Mouse (Mus musculus): ENCODE results near the gene Gm9922. TPM values are rescaled to one million over a fixed set of nuclear protein-coding genes. Genes with fewer than 3 reads are reported as not detected.

Gm9922 gene
- polyA plus RNA-seq, 1 experiment from 2014 or later, result not detected

DNA sequence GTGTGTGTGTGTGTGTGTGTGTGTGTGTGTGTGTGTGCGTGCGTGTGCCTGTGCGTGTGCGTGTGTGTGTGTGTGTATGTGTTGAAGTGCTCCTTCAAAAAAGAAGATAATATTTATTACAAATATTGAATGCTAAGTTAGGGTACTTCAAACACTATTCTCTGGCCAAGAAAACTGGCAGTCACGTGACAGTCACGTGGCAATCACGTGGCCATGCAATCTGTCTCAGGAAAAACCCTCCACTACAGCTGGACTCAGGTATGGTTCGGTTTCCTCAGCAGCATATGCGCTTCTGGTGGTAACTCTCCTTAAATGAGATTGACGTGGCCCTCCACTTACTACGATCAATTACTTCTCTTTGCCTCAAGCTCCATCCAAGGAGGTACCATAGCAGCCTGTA is 18.2 kb upstream of the Gm9922 start:
- H3K4me1 ChIP-seq (replicated peaks), result no peaks in the 10 kb centered on the region
- WGBS, result 95% methylated on average over 11 of the region's 11 CpGs
- no peak overlapping the region for H3K27ac ChIP-seq
- no peaks in the 10 kb centered on the region for H3K36me3 ChIP-seq
- ATAC-seq, result no peak
- H3K4me2 ChIP-seq (replicated peaks), result no peak overlapping the region
- H3K4me3 ChIP-seq (replicated peaks), result no peak overlapping the region
- no peak overlapping the region for H3K9ac ChIP-seq (replicated peaks)
- H3K9me3 ChIP-seq, result no peaks in the 10 kb centered on the region
- H3K27me3 ChIP-seq, result no peaks in the 10 kb centered on the region

DNA sequence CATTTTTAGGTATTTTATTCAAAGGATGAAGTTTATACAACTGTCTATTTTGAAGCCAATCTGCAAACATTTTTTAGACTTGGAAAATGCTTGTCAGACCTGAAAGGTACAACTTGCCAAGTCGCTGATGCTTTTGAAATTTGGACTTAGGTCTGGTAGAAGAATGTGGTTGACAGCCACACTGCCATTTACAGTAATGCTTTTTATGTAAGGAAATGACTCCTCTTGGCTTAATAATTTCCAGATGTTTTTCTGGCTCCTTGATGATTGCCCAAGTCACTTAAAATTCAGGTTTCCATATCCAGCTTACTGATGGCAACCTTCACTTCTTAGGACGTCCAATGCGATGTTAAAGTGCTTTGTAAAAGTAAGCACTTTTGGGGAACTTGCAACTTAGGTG is 17.0 kb upstream of the Gm9922 start:
- 91% methylated on average over 3 of the region's 3 CpGs for WGBS
- no peak overlapping the region for H3K9ac ChIP-seq (replicated peaks)
- H3K27ac ChIP-seq, result no peak overlapping the region
- no peaks in the 10 kb centered on the region for H3K9me3 ChIP-seq
- no peaks in the 10 kb centered on the region for H3K27me3 ChIP-seq
- H3K4me1 ChIP-seq (replicated peaks), result no peaks in the 10 kb centered on the region
- no peak overlapping the region for H3K4me3 ChIP-seq (replicated peaks)
- H3K4me2 ChIP-seq (replicated peaks), result no peak overlapping the region
- H3K36me3 ChIP-seq, result no peaks in the 10 kb centered on the region
- ATAC-seq, result no peak

DNA sequence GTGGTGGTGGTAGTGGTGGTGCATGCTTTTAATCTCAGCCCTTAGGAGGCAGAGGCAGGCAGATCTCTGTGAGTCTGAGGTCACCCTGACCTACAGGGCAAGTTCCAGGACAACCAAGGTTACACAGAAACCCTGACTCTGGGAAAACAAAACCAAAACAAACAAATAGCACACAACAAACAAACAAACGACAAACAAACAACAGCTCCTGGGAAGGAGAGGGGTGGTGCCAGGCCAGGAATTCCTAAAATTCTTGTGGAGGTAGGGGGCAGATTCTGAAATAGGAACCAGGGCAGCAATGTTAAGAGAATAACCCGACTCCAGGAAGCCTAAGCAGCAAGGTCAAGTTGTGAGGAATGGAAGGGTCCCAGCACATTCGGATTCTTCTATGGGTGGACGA is 7.9 kb upstream of the Gm9922 start:
- Histone ChIP-seq H3K9me3 (no peaks in the 10 kb centered on the region), H3K36me3 (no peaks in the 10 kb centered on the region), H3K27ac (no peak overlapping the region), H3K4me2 (replicated peaks) (no peak overlapping the region), H3K27me3 (no peaks in the 10 kb centered on the region), H3K4me3 (replicated peaks) (no peak overlapping the region), H3K4me1 (replicated peaks) (no peaks in the 10 kb centered on the region), H3K9ac (replicated peaks) (no peak overlapping the region)
- WGBS, result 90% methylated on average over 4 of the region's 4 CpGs
- no peak for ATAC-seq

DNA sequence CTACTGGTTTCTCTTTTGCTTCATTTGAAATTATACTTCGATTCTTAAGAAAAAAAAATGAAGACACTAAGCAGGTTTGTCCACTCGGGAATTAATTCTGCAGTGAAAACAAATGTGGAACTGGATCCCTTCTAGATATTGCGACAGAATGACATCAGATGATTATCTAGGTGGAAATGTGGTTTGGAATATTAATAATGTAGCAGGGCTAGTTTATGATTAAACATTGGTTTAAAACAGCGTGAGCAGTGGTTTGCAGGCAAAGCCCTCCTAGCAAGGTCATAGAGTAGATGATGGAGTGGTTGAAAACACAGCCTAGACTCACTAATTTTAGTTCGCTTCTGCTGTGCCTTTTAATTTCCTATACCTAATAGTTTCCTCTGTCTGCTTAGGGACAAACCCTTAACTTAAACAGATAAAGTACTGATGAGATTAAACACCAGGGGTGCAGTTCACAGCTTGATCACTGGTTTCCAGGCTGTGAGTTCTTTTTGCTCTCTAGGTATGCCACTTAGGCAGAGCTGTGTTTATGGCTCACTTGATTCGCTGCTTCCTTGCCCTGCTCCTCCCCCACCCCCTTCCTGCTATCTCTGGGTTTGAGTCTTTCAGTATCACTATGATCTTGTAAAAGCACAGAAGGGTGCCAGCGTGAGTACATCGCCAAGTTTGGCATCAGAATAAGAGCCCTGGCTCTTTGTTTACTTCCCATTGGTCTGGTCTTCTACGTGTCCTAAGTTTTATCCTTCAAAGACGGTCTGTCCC is 4.1 kb upstream of the Gm9922 start:
- Histone ChIP-seq H3K27me3 (peaks cover 36% of the 10 kb centered on the region), H3K4me3 (replicated peaks) (no peak overlapping the region), H3K9ac (replicated peaks) (no peak overlapping the region), H3K4me2 (replicated peaks) (no peak overlapping the region), H3K9me3 (no peaks in the 10 kb centered on the region), H3K4me1 (replicated peaks) (peaks cover 13% of the 10 kb centered on the region), H3K36me3 (no peaks in the 10 kb centered on the region), H3K27ac (no peak overlapping the region)
- WGBS, result 28% methylated on average over 10 of the region's 10 CpGs
- no peak for ATAC-seq

DNA sequence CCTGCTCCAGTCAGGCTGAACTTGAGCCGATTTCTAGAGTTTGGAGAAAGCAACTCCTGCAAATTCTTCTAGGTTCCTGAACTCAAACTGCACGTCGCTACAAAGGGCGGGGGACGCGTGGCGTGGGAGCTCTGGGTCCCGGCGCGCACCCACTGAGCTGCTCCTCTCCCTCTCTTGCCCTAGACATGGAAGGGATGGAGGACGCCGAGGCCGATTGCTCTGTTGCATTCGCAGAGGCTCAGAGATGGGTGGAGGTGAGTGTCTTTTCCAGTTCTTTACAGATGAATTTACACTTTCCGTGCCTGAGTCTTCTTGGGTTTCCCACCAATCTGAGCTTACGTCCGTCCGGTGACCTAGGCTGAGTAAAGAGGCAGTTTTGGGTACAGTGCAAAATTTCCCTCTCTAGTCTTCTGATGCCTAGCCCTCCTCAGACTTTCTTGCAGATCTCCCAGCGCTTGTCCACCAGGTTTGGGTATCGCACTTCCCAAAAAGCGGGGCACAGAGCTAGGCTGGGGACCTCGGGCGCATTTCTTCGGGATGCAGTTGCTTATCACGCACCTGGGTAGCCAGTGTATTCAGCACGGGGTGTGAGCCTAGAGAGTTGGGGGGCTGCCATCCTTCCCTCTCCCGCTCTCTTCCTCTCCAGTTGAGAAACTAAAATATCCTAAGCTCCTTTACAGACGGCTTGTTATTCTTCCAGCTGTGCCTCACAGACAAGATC is 518 bp upstream of the Gm9922 start:
- 1% methylated on average over 28 of the region's 28 CpGs for WGBS
- peaks cover 13% of the 10 kb centered on the region for H3K4me1 ChIP-seq (replicated peaks)
- H3K9me3 ChIP-seq, result no peaks in the 10 kb centered on the region
- peaks cover 50% of the 10 kb centered on the region for H3K27me3 ChIP-seq
- H3K4me2 ChIP-seq (replicated peaks), result peak overlapping the region; percentile 99
- no peaks in the 10 kb centered on the region for H3K36me3 ChIP-seq
- peak; percentile 65 for ATAC-seq
- peak overlapping the region; percentile 71 for H3K9ac ChIP-seq (replicated peaks)
- H3K4me3 ChIP-seq (replicated peaks), result peak overlapping the region; percentile 65
- no peak overlapping the region for H3K27ac ChIP-seq

DNA sequence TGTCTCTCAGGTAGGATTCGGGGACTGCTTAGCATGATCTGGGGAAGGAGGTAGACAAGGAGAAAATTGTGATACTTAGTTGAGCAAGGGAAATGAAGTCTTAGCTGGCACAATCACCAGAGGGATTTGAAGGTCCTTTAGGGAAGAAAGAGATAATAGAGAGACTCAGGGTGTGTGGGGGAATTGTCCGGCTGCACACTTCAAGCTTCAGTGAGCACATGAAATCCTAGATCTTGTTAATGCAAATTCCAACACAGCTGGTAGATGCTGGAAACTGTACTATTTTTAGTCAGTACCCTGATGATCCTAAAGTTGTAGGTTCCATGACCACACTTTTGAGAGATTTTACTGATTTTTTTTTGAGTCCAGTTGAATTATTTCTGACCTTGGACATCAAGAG is 15.2 kb downstream of the Gm9922 start:
- no peaks in the 10 kb centered on the region for H3K27me3 ChIP-seq
- H3K9me3 ChIP-seq, result no peaks in the 10 kb centered on the region
- whole genome bisulfite sequencing, result 45% methylated on average over 2 of the region's 2 CpGs
- no peak overlapping the region for H3K27ac ChIP-seq
- H3K4me2 ChIP-seq (replicated peaks), result no peak overlapping the region
- no peak overlapping the region for H3K9ac ChIP-seq (replicated peaks)
- no peaks in the 10 kb centered on the region for H3K4me1 ChIP-seq (replicated peaks)
- ATAC-seq, result no peak
- no peak overlapping the region for H3K4me3 ChIP-seq (replicated peaks)
- no peaks in the 10 kb centered on the region for H3K36me3 ChIP-seq

DNA sequence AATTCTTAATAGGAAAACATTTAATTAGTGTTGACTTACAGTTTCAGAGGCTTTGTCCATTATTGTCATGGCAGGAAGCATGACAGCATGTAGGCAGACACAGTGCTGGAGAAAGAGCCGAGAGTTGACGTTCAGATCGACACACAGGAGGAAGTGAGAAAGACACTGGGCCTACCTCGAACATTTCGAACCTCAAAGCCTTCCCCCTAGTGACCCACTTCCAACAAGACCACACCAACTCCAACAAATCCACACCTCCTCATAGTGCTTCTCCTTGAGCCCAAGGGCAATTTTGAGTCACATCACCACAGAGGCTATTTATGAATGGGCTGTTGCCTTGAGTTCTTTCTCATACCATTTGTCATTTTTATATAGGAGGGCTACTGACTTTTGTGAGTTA is 22.5 kb downstream of the Gm9922 start:
- H3K36me3 ChIP-seq, result no peaks in the 10 kb centered on the region
- no peak overlapping the region for H3K9ac ChIP-seq (replicated peaks)
- H3K9me3 ChIP-seq, result no peaks in the 10 kb centered on the region
- H3K4me1 ChIP-seq (replicated peaks), result no peaks in the 10 kb centered on the region
- H3K4me2 ChIP-seq (replicated peaks), result no peak overlapping the region
- no peak for ATAC-seq
- H3K27ac ChIP-seq, result no peak overlapping the region
- H3K27me3 ChIP-seq, result no peaks in the 10 kb centered on the region
- 93% methylated on average over 5 of the region's 5 CpGs for WGBS
- no peak overlapping the region for H3K4me3 ChIP-seq (replicated peaks)

DNA sequence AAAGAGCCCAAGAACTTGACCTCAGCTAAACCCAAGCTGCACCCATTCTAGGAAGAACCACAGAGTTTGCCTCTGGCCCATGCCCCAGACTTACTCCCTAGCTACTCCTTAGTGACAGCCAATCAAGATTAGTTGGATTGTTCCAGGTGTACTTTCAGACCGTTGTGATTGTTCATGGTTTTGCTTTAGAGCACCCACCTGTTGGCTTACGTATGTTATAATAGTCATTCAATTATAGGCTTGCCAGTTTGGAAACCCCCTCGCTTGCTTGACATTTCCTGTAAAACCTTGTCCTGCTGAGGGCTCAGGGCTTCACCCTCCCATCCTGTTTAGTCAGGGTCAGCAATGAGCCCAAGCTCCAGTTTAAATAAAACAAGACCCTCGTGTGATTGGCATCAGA is 25.1 kb downstream of the Gm9922 start:
- Histone ChIP-seq H3K4me1 (replicated peaks) (no peaks in the 10 kb centered on the region), H3K4me3 (replicated peaks) (no peak overlapping the region), H3K27ac (no peak overlapping the region), H3K4me2 (replicated peaks) (no peak overlapping the region), H3K27me3 (no peaks in the 10 kb centered on the region), H3K36me3 (no peaks in the 10 kb centered on the region), H3K9me3 (no peaks in the 10 kb centered on the region), H3K9ac (replicated peaks) (no peak overlapping the region)
- ATAC-seq, result no peak
- WGBS, result 80% methylated on average over 4 of the region's 4 CpGs

DNA sequence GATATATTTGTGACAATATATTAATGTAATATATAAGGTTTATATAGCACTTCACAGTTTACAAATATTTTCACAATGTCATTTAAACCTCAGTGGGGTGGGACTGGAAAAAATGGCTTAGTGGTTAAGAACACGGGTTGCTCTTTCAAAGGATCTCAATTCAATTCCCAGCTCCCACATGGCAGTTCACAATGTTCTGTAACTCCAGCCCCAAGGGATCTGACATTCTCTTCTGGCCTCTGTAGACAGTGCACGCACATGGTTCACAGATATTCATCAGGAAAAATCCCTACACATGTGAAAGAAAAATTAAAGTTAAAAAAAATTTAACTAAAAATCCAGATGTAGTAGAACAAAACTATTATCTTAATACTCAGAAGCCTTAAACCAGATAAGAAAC is 41.2 kb downstream of the Gm9922 start:
- H3K27ac ChIP-seq, result no peak overlapping the region
- WGBS, result 75% methylated on average over 2 of the region's 2 CpGs

DNA sequence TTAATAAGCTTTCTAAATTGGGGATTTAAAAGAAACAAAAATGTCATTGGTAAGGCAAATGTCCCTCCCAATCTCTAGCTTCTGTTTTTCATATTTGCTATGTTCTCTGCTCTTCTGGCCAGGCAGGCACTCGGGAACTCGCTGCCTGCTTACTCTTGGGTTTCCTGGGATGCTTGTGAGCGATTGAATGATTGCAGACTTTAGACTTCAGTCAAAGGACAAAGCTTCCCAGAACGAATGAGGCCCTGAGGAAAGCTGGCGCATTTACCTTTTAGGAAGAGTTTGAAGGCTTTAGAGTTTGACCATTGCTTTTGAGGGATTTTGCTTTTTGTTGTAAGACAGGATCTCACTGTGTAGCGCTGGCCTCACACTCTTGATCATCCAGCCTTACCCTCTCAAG is 41.9 kb downstream of the Gm9922 start:
- 86% methylated on average over 6 of the region's 6 CpGs for WGBS
- Histone ChIP-seq H3K27ac (no peak overlapping the region), H3K4me1 (replicated peaks) (no peaks in the 10 kb centered on the region), H3K27me3 (no peaks in the 10 kb centered on the region), H3K9ac (replicated peaks) (no peak overlapping the region), H3K4me3 (replicated peaks) (no peak overlapping the region), H3K36me3 (peaks cover 30% of the 10 kb centered on the region), H3K9me3 (no peaks in the 10 kb centered on the region), H3K4me2 (replicated peaks) (no peak overlapping the region)
- no peak for ATAC-seq

More for the DNA sequence above, 41.2 kb downstream of the Gm9922 start:
- no peak overlapping the region for H3K9ac ChIP-seq (replicated peaks)
- H3K4me2 ChIP-seq (replicated peaks), result no peak overlapping the region
- H3K27me3 ChIP-seq, result no peaks in the 10 kb centered on the region
- no peaks in the 10 kb centered on the region for H3K9me3 ChIP-seq
- no peak for ATAC-seq
- no peaks in the 10 kb centered on the region for H3K4me1 ChIP-seq (replicated peaks)
- no peak overlapping the region for H3K4me3 ChIP-seq (replicated peaks)
- H3K36me3 ChIP-seq, result peaks cover 32% of the 10 kb centered on the region

All from midbrain, embryonic 13.5 days (tissue).